9 mouse cellular contexts compared by ENCODE assay signal in genomic region chr3:52195486-52195885, GRCm38 (mm10).
DNase-seq lines count a peak whose midpoint lies in the region; ATAC-seq lines count a peak whose summit lies in the region.
"Had no signal": no experiment of that assay in that cellular context is flagged by ENCODE, and none has a peak within 500 bp of the region (broad histone marks: within the 10 kb centered on the region; RNA-seq: fewer than 3 reads in every experiment).

No protein-coding gene starts in this region.

- no peaks in the 10 kb centered on the region for H3K27me3 ChIP-seq in heart, embryonic 12.5 days (replicated peaks)
- H3K27me3 ChIP-seq in embryonic facial prominence, embryonic 11.5 days (ENCODE audit: control insufficient read depth, insufficient read depth, low read length) = no peaks in the 10 kb centered on the region
- H3K27me3 ChIP-seq in hindbrain, embryonic 12.5 days = no peaks in the 10 kb centered on the region
- H3K27me3 ChIP-seq in midbrain, embryonic 12.5 days = no peaks in the 10 kb centered on the region

- peak overlapping the region; percentile 85; the same call in 1 of the 2 replicates for H3K9ac ChIP-seq in heart, embryonic 12.5 days
- peak overlapping the region; percentile 78 for H3K9ac ChIP-seq in embryonic facial prominence, embryonic 11.5 days (replicated peaks; ENCODE audit: low read length)
- H3K9ac ChIP-seq in hindbrain, embryonic 12.5 days = peak overlapping the region; percentile 74; the same call in 1 of the 2 replicates
- peak overlapping the region; percentile 59 for H3K9ac ChIP-seq in midbrain, embryonic 12.5 days (replicated peaks)

- H3K36me3 ChIP-seq in heart, embryonic 12.5 days = no peaks in the 10 kb centered on the region
- no peaks in the 10 kb centered on the region for H3K36me3 ChIP-seq in embryonic facial prominence, embryonic 11.5 days (replicated peaks; ENCODE audit: control insufficient read depth, insufficient read depth, low read depth, low read length)
- no peaks in the 10 kb centered on the region for H3K36me3 ChIP-seq in hindbrain, embryonic 12.5 days
- H3K36me3 ChIP-seq in midbrain, embryonic 12.5 days = no peaks in the 10 kb centered on the region

- DNase-seq in heart, adult 18-20 months = no peak
- no peak for DNase-seq in embryonic facial prominence, embryonic 11.5 days (ENCODE audit: low spot score)
- no peak for DNase-seq in ovary, postnatal 14 days (ENCODE audit: low spot score)
- DNase-seq in MN1 (ENCODE audit: low spot score) = no peak
- DNase-seq in frontal cortex, postnatal 25 days (ENCODE audit: low spot score in 2 of 2) = no peak
- DNase-seq: left cerebral cortex, postnatal 4 days had no signal

- WGBS in heart, embryonic 12.5 days = 57% methylated on average over 3 of the region's 3 CpGs
- WGBS in embryonic facial prominence, embryonic 11.5 days = 87% methylated on average over 3 of the region's 3 CpGs
- WGBS in hindbrain, embryonic 12.5 days = 65% methylated on average over 3 of the region's 3 CpGs
- 74% methylated on average over 3 of the region's 3 CpGs for WGBS in midbrain, embryonic 12.5 days

- no peak overlapping the region for H3K27ac ChIP-seq in heart, embryonic 12.5 days (ENCODE audit: poor library complexity, severe bottlenecking)
- H3K27ac ChIP-seq in embryonic facial prominence, embryonic 11.5 days (replicated peaks; ENCODE audit: low read depth, low read length) = no peak overlapping the region
- H3K27ac ChIP-seq in hindbrain, embryonic 12.5 days = peak overlapping the region; percentile 88; the same call in 1 of the 2 replicates
- H3K27ac ChIP-seq in midbrain, embryonic 12.5 days (replicated peaks) = no peak overlapping the region

- peak overlapping the region; percentile 87 for H3K4me2 ChIP-seq in heart, embryonic 12.5 days
- H3K4me2 ChIP-seq in embryonic facial prominence, embryonic 11.5 days (ENCODE audit: low read depth, low read length) = peak overlapping the region; percentile 73
- peak overlapping the region; percentile 72 for H3K4me2 ChIP-seq in hindbrain, embryonic 12.5 days (replicated peaks)
- H3K4me2 ChIP-seq in midbrain, embryonic 12.5 days (replicated peaks) = peak overlapping the region; percentile 58

- H3K4me3 ChIP-seq in heart, embryonic 12.5 days = 0 out of 2 replicates have a peak overlapping the region, but pooled peaks have one; percentile 56
- no peak overlapping the region for H3K4me3 ChIP-seq in embryonic facial prominence, embryonic 11.5 days (ENCODE audit: low read depth, low read length)
- no peak overlapping the region for H3K4me3 ChIP-seq in hindbrain, embryonic 12.5 days
- 0 out of 2 replicates have a peak overlapping the region, but pooled peaks have one; percentile 39 for H3K4me3 ChIP-seq in midbrain, embryonic 12.5 days

- H3K9me3 ChIP-seq in heart, embryonic 12.5 days (replicated peaks) = no peaks in the 10 kb centered on the region
- no peaks in the 10 kb centered on the region for H3K9me3 ChIP-seq in embryonic facial prominence, embryonic 11.5 days (replicated peaks; ENCODE audit: control insufficient read depth, low read length)
- H3K9me3 ChIP-seq in hindbrain, embryonic 12.5 days (replicated peaks) = no peaks in the 10 kb centered on the region
- no peaks in the 10 kb centered on the region for H3K9me3 ChIP-seq in midbrain, embryonic 12.5 days

- H3K4me1 ChIP-seq in heart, embryonic 12.5 days (replicated peaks) = peaks cover 23% of the 10 kb centered on the region
- H3K4me1 ChIP-seq in embryonic facial prominence, embryonic 11.5 days (ENCODE audit: control insufficient read depth, insufficient read depth, low read length) = peaks cover 4% of the 10 kb centered on the region; the same call in 1 of the 2 replicates
- peaks cover 16% of the 10 kb centered on the region for H3K4me1 ChIP-seq in hindbrain, embryonic 12.5 days
- H3K4me1 ChIP-seq in midbrain, embryonic 12.5 days = peaks cover 11% of the 10 kb centered on the region

- ATAC-seq in heart, embryonic 12.5 days (ENCODE audit: insufficient number of reproducible peaks, low FRiP score) = no peak
- no peak for ATAC-seq in embryonic facial prominence, embryonic 11.5 days (replicated peaks; ENCODE audit: insufficient number of reproducible peaks, low FRiP score, low TSS enrichment, low read depth)
- no peak for ATAC-seq in hindbrain, embryonic 12.5 days (ENCODE audit: low FRiP score)
- no peak for ATAC-seq in midbrain, embryonic 12.5 days (ENCODE audit: low FRiP score, low read depth)

Comparison
In these comparisons a context has a peak if more than half of its experiments do, and no peak if none do; other contexts are left out.
1. H3K4me3 ChIP-seq: peak in heart, embryonic 12.5 days (single experiment) and midbrain, embryonic 12.5 days (single experiment); none in embryonic facial prominence, embryonic 11.5 days (single experiment) and hindbrain, embryonic 12.5 days (single experiment).
2. Peak in every context shown above with its lines, with median percentiles within 50 percentile points of each other: H3K4me2 ChIP-seq and H3K9ac ChIP-seq.